Mouse (Mus musculus): ENCODE results near the gene Tenm3. TPM values are rescaled to one million over a fixed set of nuclear protein-coding genes. Genes with fewer than 3 reads are reported as not detected.

Gene Tenm3
- polyA plus RNA-seq, 1 experiment from 2014 or later, result 4.7 TPM

DNA sequence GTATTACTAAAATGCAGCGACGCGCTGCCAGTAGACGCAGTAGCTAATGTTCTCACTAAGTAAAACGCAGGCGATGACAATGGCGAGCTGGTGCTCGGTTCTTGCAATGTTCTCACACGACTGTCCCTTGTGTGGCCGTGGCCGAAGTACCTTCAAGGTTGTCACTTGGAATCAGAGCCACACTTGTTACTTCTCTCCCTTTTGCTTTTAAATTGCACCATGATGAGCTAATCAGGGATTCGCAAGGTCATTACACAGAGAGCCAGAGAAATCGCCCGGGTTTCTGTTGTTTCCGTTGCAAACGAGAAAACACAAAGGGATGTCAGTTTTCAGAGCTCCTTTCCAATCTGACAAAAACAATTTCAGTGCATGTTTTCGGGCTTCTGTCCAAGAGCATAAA, 301.6 kb downstream of the Tenm3 start:
- WGBS (ENCODE audit: insufficient replicate concordance), result 85% methylated on average over 17 of the region's 17 CpGs
- peaks cover 4% of the 10 kb centered on the region; the same call in 1 of the 2 replicates for H3K4me1 ChIP-seq (ENCODE audit: insufficient read depth)
- DNase-seq (no peak), ATAC-seq (no peak)
- no peak overlapping the region for H3K9ac ChIP-seq (replicated peaks)
- TF ChIP-seq EP300 (IDR thresholded peaks at IDR 0.05; ENCODE audit: low read depth) (no peak), CTCF (IDR thresholded peaks at IDR 0.05; ENCODE audit: low read depth) (no peak)
- H3K9me3 ChIP-seq (ENCODE audit: low read length), result no peaks in the 10 kb centered on the region
- no peaks in the 10 kb centered on the region for H3K27me3 ChIP-seq (ENCODE audit: insufficient read depth, low read length)
- H3K4me2 ChIP-seq (ENCODE audit: low read depth, low read length), result no peak overlapping the region
- no peak overlapping the region for H3K27ac ChIP-seq (ENCODE audit: low read depth)
- H3K36me3 ChIP-seq (replicated peaks; ENCODE audit: insufficient read depth, low read length), result no peaks in the 10 kb centered on the region
- H3K4me3 ChIP-seq (ENCODE audit: low read depth, low read length), result no peak overlapping the region

DNA sequence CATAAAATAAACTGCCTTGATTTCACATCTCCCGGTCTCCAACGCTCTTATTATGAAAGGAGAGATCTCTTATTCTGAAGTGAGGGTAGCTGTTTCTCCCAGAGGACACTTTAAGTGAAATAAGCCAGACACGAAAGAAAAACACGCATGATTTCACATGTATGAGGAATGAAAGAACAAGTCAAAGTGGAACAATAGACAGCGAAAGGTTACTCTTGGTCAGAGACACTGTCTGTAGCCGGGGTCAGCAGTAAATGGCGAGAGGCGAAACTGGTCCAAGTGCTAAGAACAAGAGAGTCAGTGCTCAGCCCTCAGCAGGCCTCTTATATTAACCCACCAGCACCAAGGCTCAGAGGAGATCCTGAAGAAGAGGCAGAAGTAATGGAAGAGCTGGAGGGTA, 302.9 kb downstream of the Tenm3 start:
- Histone ChIP-seq H3K27me3 (ENCODE audit: insufficient read depth, low read length) (no peaks in the 10 kb centered on the region), H3K4me1 (ENCODE audit: insufficient read depth) (peaks cover 4% of the 10 kb centered on the region; the same call in 1 of the 2 replicates), H3K36me3 (replicated peaks; ENCODE audit: insufficient read depth, low read length) (no peaks in the 10 kb centered on the region), H3K9ac (replicated peaks) (no peak overlapping the region), H3K4me3 (ENCODE audit: low read depth, low read length) (no peak overlapping the region), H3K27ac (ENCODE audit: low read depth) (0 out of 2 replicates have a peak overlapping the region, but pooled peaks have one; percentile 48), H3K4me2 (ENCODE audit: low read depth, low read length) (no peak overlapping the region), H3K9me3 (ENCODE audit: low read length) (no peaks in the 10 kb centered on the region)
- no peak for ATAC-seq
- WGBS (ENCODE audit: insufficient replicate concordance), result 73% methylated on average over 8 of the region's 8 CpGs
- DNase-seq, result no peak
- TF ChIP-seq EP300 (IDR thresholded peaks at IDR 0.05; ENCODE audit: low read depth), result no peak
- no peak for TF ChIP-seq CTCF (IDR thresholded peaks at IDR 0.05; ENCODE audit: low read depth)

DNA sequence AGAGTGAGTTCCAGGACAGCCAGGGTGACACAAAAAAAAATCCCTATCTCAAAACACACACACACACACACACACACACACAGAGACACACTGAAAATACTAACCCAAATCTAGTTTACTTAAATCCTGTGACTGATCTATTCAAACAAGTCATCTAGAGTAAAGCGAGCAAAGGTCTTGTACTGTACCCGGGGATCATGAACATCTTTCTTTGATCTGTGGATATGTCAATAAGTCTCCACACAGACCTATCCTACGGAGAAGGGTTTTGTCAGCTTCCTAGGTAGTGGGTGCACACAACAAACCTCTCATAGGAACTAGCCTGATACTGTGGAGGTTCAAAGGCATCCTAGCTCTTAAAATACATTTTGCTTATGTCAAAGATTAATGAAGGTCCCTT, 307.9 kb downstream of the Tenm3 start:
- H3K36me3 ChIP-seq (replicated peaks; ENCODE audit: insufficient read depth, low read length), result no peaks in the 10 kb centered on the region
- WGBS (ENCODE audit: insufficient replicate concordance), result 56% methylated on average over 3 of the region's 3 CpGs
- ATAC-seq, result peak; percentile 93
- H3K4me1 ChIP-seq (ENCODE audit: insufficient read depth), result no peaks in the 10 kb centered on the region
- TF ChIP-seq CTCF (IDR thresholded peaks at IDR 0.05; ENCODE audit: low read depth), result no peak
- TF ChIP-seq EP300 (IDR thresholded peaks at IDR 0.05; ENCODE audit: low read depth), result peak; percentile 64
- H3K27me3 ChIP-seq (ENCODE audit: insufficient read depth, low read length), result no peaks in the 10 kb centered on the region
- peak overlapping the region; percentile 80 for H3K27ac ChIP-seq (ENCODE audit: low read depth)
- DNase-seq, result no peak
- H3K9ac ChIP-seq (replicated peaks), result no peak overlapping the region
- H3K4me2 ChIP-seq (ENCODE audit: low read depth, low read length), result no peak overlapping the region
- H3K4me3 ChIP-seq (ENCODE audit: low read depth, low read length), result no peak overlapping the region
- no peaks in the 10 kb centered on the region for H3K9me3 ChIP-seq (ENCODE audit: low read length)

DNA sequence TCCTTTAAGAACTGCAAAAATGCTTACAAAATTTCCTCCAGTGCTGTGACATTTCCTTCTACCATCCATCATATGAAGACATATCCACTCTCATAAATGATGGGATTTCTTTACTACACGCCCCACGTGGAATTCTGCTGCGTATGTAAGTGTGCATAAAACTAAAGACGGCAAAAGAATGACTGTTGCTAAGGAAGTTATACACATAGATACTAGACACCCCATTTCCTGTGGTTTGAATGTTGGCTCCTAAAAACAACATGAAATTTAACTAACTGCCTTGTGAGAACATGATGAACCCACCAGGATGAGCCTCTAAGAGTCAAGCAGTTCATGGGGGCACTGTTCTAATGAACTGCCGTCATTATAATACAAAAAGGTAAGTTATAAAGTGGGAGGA, 312.0 kb downstream of the Tenm3 start:
- Histone ChIP-seq H3K4me3 (ENCODE audit: low read depth, low read length) (no peak overlapping the region), H3K4me1 (ENCODE audit: insufficient read depth) (no peaks in the 10 kb centered on the region), H3K27me3 (ENCODE audit: insufficient read depth, low read length) (no peaks in the 10 kb centered on the region), H3K36me3 (replicated peaks; ENCODE audit: insufficient read depth, low read length) (no peaks in the 10 kb centered on the region), H3K9me3 (ENCODE audit: low read length) (no peaks in the 10 kb centered on the region), H3K27ac (ENCODE audit: low read depth) (no peak overlapping the region), H3K4me2 (ENCODE audit: low read depth, low read length) (no peak overlapping the region), H3K9ac (replicated peaks) (no peak overlapping the region)
- DNase-seq, result no peak
- WGBS (ENCODE audit: insufficient replicate concordance), result 36% methylated on average over 5 of the region's 5 CpGs
- TF ChIP-seq EP300 (IDR thresholded peaks at IDR 0.05; ENCODE audit: low read depth), result no peak
- no peak for TF ChIP-seq CTCF (IDR thresholded peaks at IDR 0.05; ENCODE audit: low read depth)
- no peak for ATAC-seq

DNA sequence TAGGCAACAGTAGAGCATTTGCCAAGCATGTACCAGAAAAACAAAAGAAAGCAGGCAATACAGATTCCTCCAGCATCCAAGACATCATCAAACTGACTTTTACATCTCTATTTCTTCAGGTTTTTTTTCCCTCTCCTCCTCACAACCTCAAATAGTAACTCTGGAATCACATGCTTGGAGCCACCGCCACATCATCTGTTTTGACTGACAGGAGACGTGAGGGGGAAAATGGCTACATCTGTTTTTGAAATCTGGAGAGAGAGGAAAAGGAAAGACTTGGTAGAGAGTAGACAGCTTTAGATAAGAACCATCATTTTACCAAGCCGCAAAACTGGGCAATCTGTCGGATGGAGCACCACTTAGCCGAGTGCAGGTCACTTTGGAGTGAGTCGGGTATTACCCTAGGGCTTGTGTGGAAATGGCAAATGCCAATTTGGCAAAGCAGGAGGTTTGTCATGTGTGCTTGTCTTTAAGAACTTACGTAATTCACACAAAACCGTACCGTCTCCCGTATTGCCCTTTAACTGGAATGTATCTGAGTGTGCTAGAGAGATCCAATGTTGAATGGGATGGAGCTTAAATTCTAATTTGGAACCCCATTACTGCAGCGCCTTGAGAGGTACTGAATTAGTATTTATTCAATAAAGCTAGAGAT, 312.7 kb downstream of the Tenm3 start:
- WGBS (ENCODE audit: insufficient replicate concordance), result 74% methylated on average over 11 of the region's 11 CpGs
- H3K36me3 ChIP-seq (replicated peaks; ENCODE audit: insufficient read depth, low read length), result no peaks in the 10 kb centered on the region
- no peaks in the 10 kb centered on the region for H3K4me1 ChIP-seq (ENCODE audit: insufficient read depth)
- H3K27me3 ChIP-seq (ENCODE audit: insufficient read depth, low read length), result no peaks in the 10 kb centered on the region
- H3K4me3 ChIP-seq (ENCODE audit: low read depth, low read length), result no peak overlapping the region
- ATAC-seq (no peak), DNase-seq (no peak)
- H3K4me2 ChIP-seq (ENCODE audit: low read depth, low read length), result no peak overlapping the region
- no peak overlapping the region for H3K27ac ChIP-seq (ENCODE audit: low read depth)
- H3K9ac ChIP-seq (replicated peaks), result no peak overlapping the region
- no peak for TF ChIP-seq EP300 (IDR thresholded peaks at IDR 0.05; ENCODE audit: low read depth)
- no peak for TF ChIP-seq CTCF (IDR thresholded peaks at IDR 0.05; ENCODE audit: low read depth)
- no peaks in the 10 kb centered on the region for H3K9me3 ChIP-seq (ENCODE audit: low read length)

DNA sequence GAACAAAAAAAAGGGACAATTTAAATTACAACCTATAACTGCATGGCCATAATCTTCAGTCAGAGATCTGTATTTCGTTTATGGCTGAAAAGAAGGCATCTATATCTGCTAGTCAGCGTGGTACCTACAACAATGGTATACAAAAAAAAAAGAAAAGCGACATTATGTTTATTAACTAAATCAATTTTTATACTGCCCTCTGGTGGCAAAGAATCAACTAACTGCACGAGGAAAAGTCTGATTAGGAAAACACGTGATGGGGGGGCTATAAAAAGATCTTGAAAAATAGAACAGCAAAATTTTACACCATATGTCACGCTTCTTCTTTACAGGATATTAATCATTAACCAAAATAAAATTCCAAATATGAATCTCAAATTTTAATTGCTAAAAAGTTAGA, 316.3 kb downstream of the Tenm3 start:
- WGBS (ENCODE audit: insufficient replicate concordance), result 32% methylated on average over 6 of the region's 6 CpGs
- Histone ChIP-seq H3K27ac (ENCODE audit: low read depth) (no peak overlapping the region), H3K9ac (replicated peaks) (no peak overlapping the region), H3K9me3 (ENCODE audit: low read length) (no peaks in the 10 kb centered on the region), H3K27me3 (ENCODE audit: insufficient read depth, low read length) (no peaks in the 10 kb centered on the region), H3K4me3 (ENCODE audit: low read depth, low read length) (no peak overlapping the region), H3K4me1 (ENCODE audit: insufficient read depth) (no peaks in the 10 kb centered on the region), H3K4me2 (ENCODE audit: low read depth, low read length) (no peak overlapping the region), H3K36me3 (replicated peaks; ENCODE audit: insufficient read depth, low read length) (no peaks in the 10 kb centered on the region)
- peak; percentile 42 for TF ChIP-seq CTCF (IDR thresholded peaks at IDR 0.05; ENCODE audit: low read depth)
- TF ChIP-seq EP300 (IDR thresholded peaks at IDR 0.05; ENCODE audit: low read depth), result no peak
- no peak for ATAC-seq
- no peak for DNase-seq

Data from liver, postnatal 0 days (tissue).